Mouse (Mus musculus) brain, embryonic 14.5 days (tissue): Measurements from ENCODE around the gene Tmem219.

ENCODE experiments used
- CTCF ChIP-seq: fragments of 200-500 bp; IDR thresholded peaks from 2 replicates; pipeline ENCODE4 v1.5.1; 2012; ENCODE audit warnings: inconsistent platforms, mild to moderate bottlenecking, moderate library complexity, borderline replicate concordance; ENCODE audit not compliant: insufficient read depth, insufficient read length; ENCODE audit errors: extremely low read depth
- POLR2A ChIP-seq: fragments of 200-500 bp; IDR thresholded peaks from 2 replicates; pipeline ENCODE4 v1.6.1; 2012; ENCODE audit warnings: mild to moderate bottlenecking, inconsistent platforms, borderline replicate concordance; ENCODE audit not compliant: poor library complexity, insufficient read depth, insufficient read length, severe bottlenecking; ENCODE audit errors: extremely low read depth

GRCm38 (mm10) chr7:126946530-126946929, 23.8 kb upstream of the Tmem219 start:
- TF ChIP-seq CTCF, result peak; percentile 60
- TF ChIP-seq POLR2A, result no peak
